ENCODE assay signal across 9 mouse cellular contexts in genomic region chr11:67112019-67112850, GRCm38 (mm10). TPM values are rescaled to one million over a fixed set of nuclear protein-coding genes. Genes with fewer than 3 reads are reported as not detected.
DNase-seq lines count a peak whose midpoint lies in the region; ATAC-seq and TF ChIP-seq lines count a peak whose summit lies in the region.
"Had no signal": no experiment of that assay in that cellular context is flagged by ENCODE, and none has a peak within 500 bp of the region (broad histone marks: within the 10 kb centered on the region; RNA-seq: fewer than 3 reads in every experiment).

No protein-coding gene starts in this region.

- no peaks in the 10 kb centered on the region for H3K36me3 ChIP-seq in E14TG2a.4 (ENCODE audit: insufficient read depth, low read length)
- H3K36me3 ChIP-seq in forebrain, embryonic 15.5 days, result no peaks in the 10 kb centered on the region
- H3K36me3 ChIP-seq in kidney, adult 2 months (ENCODE audit: control insufficient read depth, insufficient read depth, low read length), result no peaks in the 10 kb centered on the region
- no peaks in the 10 kb centered on the region for H3K36me3 ChIP-seq in lung, embryonic 14.5 days (ENCODE audit: insufficient read depth)

- peak; percentile 54 to 68 for DNase-seq in cerebellum, adult 18-20 months
- DNase-seq in c-Kit-negative CD71-positive TER-119-positive erythroid progenitor cells, embryonic 14.5 days (ENCODE audit: low read depth, low spot score), result peak; percentile 32
- peak; percentile 48 for DNase-seq in kidney, adult 2 months
- DNase-seq in lung, embryonic 14.5 days, result peak; percentile 88
- DNase-seq in right cerebral cortex, adult 2 months (ENCODE audit: low spot score in 2 of 2), result peak; percentile 75 to 78

- WGBS in forebrain, embryonic 15.5 days, result 31% methylated on average over 11 of the region's 11 CpGs
- WGBS in kidney, adult 2 months, result 33% methylated on average over 11 of the region's 11 CpGs
- WGBS in lung, embryonic 14.5 days, result 32% methylated on average over 11 of the region's 11 CpGs

- peaks cover 15% of the 10 kb centered on the region; the same call in 1 of the 2 replicates for H3K27me3 ChIP-seq in E14TG2a.4 (ENCODE audit: insufficient read depth, low read length)
- H3K27me3 ChIP-seq in forebrain, embryonic 15.5 days, result no peaks in the 10 kb centered on the region
- H3K27me3 ChIP-seq in kidney, adult 2 months (replicated peaks; ENCODE audit: control insufficient read depth, insufficient read depth, low read length), result no peaks in the 10 kb centered on the region
- H3K27me3 ChIP-seq in lung, embryonic 14.5 days (ENCODE audit: insufficient read depth, low read length), result no peaks in the 10 kb centered on the region

- peaks cover 6% of the 10 kb centered on the region; the same call in 1 of the 2 replicates for H3K4me1 ChIP-seq in E14TG2a.4 (replicated peaks; ENCODE audit: low read depth, low read length)
- no peaks in the 10 kb centered on the region for H3K4me1 ChIP-seq in forebrain, embryonic 15.5 days
- H3K4me1 ChIP-seq in kidney, adult 2 months (ENCODE audit: control insufficient read depth, insufficient read depth, low read length), result no peaks in the 10 kb centered on the region
- no peaks in the 10 kb centered on the region for H3K4me1 ChIP-seq in lung, embryonic 14.5 days (ENCODE audit: insufficient read depth)
- H3K4me1 ChIP-seq: megakaryocyte, embryonic 14.5 days had no signal

- no peak for TF ChIP-seq POLR2A in kidney, adult 2 months (IDR thresholded peaks at IDR 0.05; ENCODE audit: low read depth, low read length)

- H3K4me2 ChIP-seq in forebrain, embryonic 15.5 days (replicated peaks), result no peak overlapping the region
- H3K4me2 ChIP-seq in lung, embryonic 14.5 days, result no peak overlapping the region

- H3K27ac ChIP-seq in forebrain, embryonic 15.5 days (replicated peaks), result no peak overlapping the region
- H3K27ac ChIP-seq in kidney, adult 2 months (ENCODE audit: insufficient read depth, low read depth, low read length), result no peak overlapping the region
- no peak overlapping the region for H3K27ac ChIP-seq in lung, embryonic 14.5 days (ENCODE audit: low read depth)

- no peak for ATAC-seq in cerebellum, adult (ENCODE audit: insufficient number of reproducible peaks, low FRiP score, low TSS enrichment)
- ATAC-seq in forebrain, embryonic 15.5 days (replicated peaks), result peak; percentile 55; the same call in 1 of the 2 replicates
- ATAC-seq in lung, embryonic 14.5 days (ENCODE audit: insufficient read depth), result no peak

- peak; percentile 82 for TF ChIP-seq CTCF in E14TG2a.4 (conservative IDR thresholded peaks at IDR 0.05; ENCODE audit: low read length)
- peak; percentile 64 for TF ChIP-seq CTCF in kidney, adult 2 months (conservative IDR thresholded peaks at IDR 0.05; ENCODE audit: insufficient read depth, insufficient read length, low read depth, low read length)
- peak; percentile 83 for TF ChIP-seq CTCF in lung, embryonic 14.5 days (IDR thresholded peaks at IDR 0.05; ENCODE audit: low read depth)

- H3K9me3 ChIP-seq in E14TG2a.4 (ENCODE audit: low read length), result no peaks in the 10 kb centered on the region
- no peaks in the 10 kb centered on the region for H3K9me3 ChIP-seq in forebrain, embryonic 15.5 days
- no peaks in the 10 kb centered on the region for H3K9me3 ChIP-seq in lung, embryonic 14.5 days (ENCODE audit: low read depth, low read length)
- H3K9me3 ChIP-seq: megakaryocyte, embryonic 14.5 days had no signal

- H3K4me3 ChIP-seq in E14TG2a.4 (replicated peaks; ENCODE audit: low read length), result no peak overlapping the region
- H3K4me3 ChIP-seq in forebrain, embryonic 15.5 days, result no peak overlapping the region
- H3K4me3 ChIP-seq in kidney, adult 2 months (ENCODE audit: insufficient read depth, low read depth, low read length), result no peak overlapping the region
- no peak overlapping the region for H3K4me3 ChIP-seq in lung, embryonic 14.5 days (ENCODE audit: low read depth, low read length)
- H3K4me3 ChIP-seq: megakaryocyte, embryonic 14.5 days had no signal

- H3K9ac ChIP-seq in forebrain, embryonic 15.5 days (replicated peaks), result no peak overlapping the region
- no peak overlapping the region for H3K9ac ChIP-seq in lung, embryonic 14.5 days

RNA-seq across cellular contexts. Expression of gene Myh3, which starts 34.1 kb away (rescaled TPM):
- polyA plus RNA-seq in forebrain, embryonic 15.5 days (2015; fragmentation: Nextera tagmentation; extraction: Ambion mirVana), result 0.08 and 0.48 TPM in 2 replicates
- polyA plus RNA-seq in kidney, adult 2 months (2012; rRNA removed), result 0.01 and 0.02 TPM in 2 replicates
- polyA plus RNA-seq in lung, embryonic 14.5 days (2014; fragmentation: Nextera tagmentation; extraction: Ambion mirVana), result 0.05 and 0.17 TPM in 2 replicates

RNA-seq across cellular contexts. Expression of gene Myh2, which starts 58.6 kb away (rescaled TPM):
- polyA plus RNA-seq in forebrain, embryonic 15.5 days (2015; fragmentation: Nextera tagmentation; extraction: Ambion mirVana), result not detected in 2 replicates
- 10.5 TPM in 1 of 2 replicates, not detected in the other for polyA plus RNA-seq in kidney, adult 2 months (2012; rRNA removed)
- polyA plus RNA-seq in lung, embryonic 14.5 days (2014; fragmentation: Nextera tagmentation; extraction: Ambion mirVana), result not detected in 2 replicates

RNA-seq across cellular contexts. Expression of gene Sco1, which starts 59.8 kb away (rescaled TPM):
- 14.7 and 15.5 TPM in 2 replicates for polyA plus RNA-seq in forebrain, embryonic 15.5 days (2015; fragmentation: Nextera tagmentation; extraction: Ambion mirVana)
- polyA plus RNA-seq in kidney, adult 2 months (2012; rRNA removed), result 4.5 and 5.8 TPM in 2 replicates
- 18.8 and 20.3 TPM in 2 replicates for polyA plus RNA-seq in lung, embryonic 14.5 days (2014; fragmentation: Nextera tagmentation; extraction: Ambion mirVana)

RNA-seq across cellular contexts. Expression of gene Adprm, which starts 59.8 kb away (rescaled TPM):
- 34.2 and 34.9 TPM in 2 replicates for polyA plus RNA-seq in forebrain, embryonic 15.5 days (2015; fragmentation: Nextera tagmentation; extraction: Ambion mirVana)
- 15.1 and 19.0 TPM in 2 replicates for polyA plus RNA-seq in kidney, adult 2 months (2012; rRNA removed)
- 31.3 and 31.4 TPM in 2 replicates for polyA plus RNA-seq in lung, embryonic 14.5 days (2014; fragmentation: Nextera tagmentation; extraction: Ambion mirVana)

Comparison
In these comparisons a context has a peak if more than half of its experiments do, and no peak if none do; other contexts are left out.
1. DNase-seq: peak in every context shown above with its lines; median percentile 88 in lung, embryonic 14.5 days; 76 in right cerebral cortex, adult 2 months; 61 in cerebellum, adult 18-20 months; 48 in kidney, adult 2 months; 32 in c-Kit-negative CD71-positive TER-119-positive erythroid progenitor cells, embryonic 14.5 days.